Mouse (Mus musculus): ENCODE data around the gene Olfr324.

Gene Olfr324

DNA sequence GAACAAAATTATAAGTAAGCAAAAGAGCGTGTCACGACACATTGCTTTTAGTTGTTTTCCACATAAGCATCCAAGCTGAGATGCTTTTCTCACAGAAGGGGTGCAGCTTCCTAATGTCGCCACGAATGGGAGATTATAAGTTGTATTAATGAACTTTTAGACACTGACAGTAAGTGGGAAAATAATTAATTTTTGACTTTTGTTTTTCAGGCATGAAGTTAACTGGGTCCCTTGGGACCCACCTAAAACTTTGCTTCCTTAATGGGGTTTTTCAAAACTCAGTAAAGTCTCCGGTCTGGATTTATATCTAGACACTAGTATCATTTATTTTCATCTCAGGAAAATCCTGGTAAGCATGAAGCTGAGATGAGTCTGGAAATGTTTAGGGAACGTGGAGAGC, at the start of gene Olfr324:
Gene Olfr324 (plus strand): TSS at position 301 of the 400 bp plus-strand sequence.
- DNase-seq, result no peak

DNA sequence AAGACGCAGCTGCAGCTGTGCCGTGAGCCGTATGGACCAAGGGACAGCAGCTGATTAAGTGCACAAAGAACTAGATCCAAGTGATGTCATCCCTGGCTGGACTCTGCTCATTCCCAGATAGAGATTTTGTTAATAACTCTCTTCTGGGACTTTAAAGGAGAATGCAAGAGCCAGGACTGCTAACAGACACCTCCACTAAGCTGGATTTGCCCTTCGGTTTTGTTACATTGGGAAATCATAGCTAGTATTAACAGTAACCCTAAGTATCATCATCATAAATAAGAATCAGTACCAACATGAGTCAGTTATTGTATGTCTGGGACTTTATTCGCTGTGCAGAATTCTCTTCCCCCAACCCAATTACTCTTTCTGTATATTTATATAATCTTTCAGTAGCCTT, 48.6 kb upstream of the Olfr324 start, which contains the start of gene Olfr329-ps:
Gene Olfr329-ps (minus strand): TSS at position 101 of the 400 bp plus-strand sequence.
- DNase-seq, result no peak

GRCm38 (mm10) chr11:58555536-58555935, 39.4 kb upstream of the Olfr324 start, which contains the start of gene Olfr328:
Gene Olfr328 (minus strand): TSS chr11:58555636.
- no peak for DNase-seq

GRCm38 (mm10) chr11:58570405-58570804, 24.5 kb upstream of the Olfr324 start, which contains the start of gene Olfr224:
Gene Olfr224 (minus strand): TSS chr11:58570553.
- no peak for DNase-seq

DNA sequence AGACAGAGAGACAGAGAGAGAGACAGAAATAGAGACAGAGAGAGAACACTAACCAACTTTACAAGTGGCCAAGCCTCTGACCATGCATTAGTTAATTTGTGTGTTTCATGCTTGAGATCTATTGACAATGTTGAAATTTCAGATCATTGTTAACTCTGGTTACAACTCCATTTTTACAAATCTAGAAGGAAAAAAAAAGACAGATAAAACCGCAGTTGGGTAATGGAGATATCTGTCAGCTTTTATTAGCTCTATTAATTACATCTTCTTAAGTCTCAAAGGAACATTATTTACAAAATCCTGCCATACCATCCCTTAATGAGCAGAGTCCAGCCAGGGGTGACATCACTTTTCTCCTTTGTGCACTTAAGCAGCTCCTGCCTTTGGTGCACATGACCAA, 17.5 kb upstream of the Olfr324 start, which contains the start of gene Olfr325:
Gene Olfr325 (plus strand): TSS at position 301 of the 400 bp plus-strand sequence.
- no peak for DNase-seq

DNA sequence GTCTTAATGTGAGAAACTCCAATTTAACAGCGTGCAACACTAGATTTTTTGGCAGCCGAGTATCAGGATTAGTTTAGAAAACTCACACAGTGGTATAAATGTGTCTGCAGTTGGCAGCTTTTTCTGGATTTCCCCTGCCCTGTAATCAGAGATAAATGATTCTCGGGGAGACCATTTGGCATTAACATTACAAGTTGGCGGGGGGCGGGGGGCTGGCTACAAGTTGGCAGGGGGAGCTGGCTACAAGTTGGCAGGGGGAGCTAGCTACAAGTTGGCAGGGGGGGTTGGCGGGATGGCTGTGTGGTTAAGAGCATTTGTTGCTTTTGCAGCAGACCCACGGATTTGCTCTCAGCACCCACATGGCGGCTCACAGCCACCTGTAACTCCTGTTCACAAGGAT, 16.3 kb upstream of the Olfr324 start:
- no peak for DNase-seq

GRCm38 (mm10) chr11:58587898-58588348, 7.0 kb upstream of the Olfr324 start:
- DNase-seq, result peak in 1 of 2 experiments; percentile 37

DNA sequence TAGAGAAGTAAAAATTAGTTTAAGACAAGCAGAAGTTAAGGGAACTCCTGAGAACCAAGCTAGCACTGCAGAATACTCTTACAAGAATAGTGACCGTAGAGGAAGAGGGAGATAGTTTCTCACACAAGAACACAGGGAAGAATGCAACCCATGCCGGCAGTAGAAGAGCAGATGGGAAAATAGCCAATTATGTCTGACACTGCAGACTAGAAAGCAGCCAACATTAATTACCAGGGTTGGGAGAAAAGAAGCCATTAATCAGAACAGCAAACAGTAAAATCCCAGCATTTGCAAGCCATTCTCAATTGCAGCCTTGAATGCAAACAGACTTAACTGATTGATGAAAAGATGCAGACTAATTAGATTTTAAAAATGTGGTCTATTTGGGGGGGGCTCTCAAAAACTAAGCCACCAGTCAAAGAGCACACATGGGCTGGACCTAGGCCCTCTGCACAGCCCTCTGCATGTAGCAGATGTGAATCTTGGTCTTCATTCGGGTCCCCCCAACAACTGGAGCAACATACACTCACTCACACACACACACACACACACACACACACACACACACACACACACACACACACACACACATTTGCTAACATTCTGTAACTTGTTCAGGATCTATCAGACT, 6.2 kb upstream of the Olfr324 start:
- no peak for DNase-seq

- DNase-seq, result no peak
Observed at GRCm38 (mm10) chr11:58597837-58598236, 2.9 kb downstream of the Olfr324 start.

DNA sequence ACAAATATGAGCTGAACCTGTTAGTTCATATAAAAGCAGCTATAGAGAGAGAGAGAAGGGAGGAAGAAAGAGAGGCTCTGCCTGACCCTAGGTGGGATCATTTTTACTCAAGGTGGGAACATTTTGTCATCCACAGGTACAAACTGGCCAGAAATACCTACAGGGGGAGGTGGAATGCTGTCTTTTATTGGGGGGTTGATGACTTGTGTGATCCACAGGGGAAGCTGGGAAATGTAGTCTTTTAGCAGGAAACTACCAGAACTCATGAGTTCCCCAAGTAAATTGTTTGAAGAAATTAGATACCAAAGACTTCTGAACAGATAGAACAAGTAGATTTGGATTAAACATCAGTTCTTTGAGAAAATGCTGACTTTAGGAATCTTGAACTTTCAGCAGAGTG, 7.1 kb downstream of the Olfr324 start:
- no peak for DNase-seq

GRCm38 (mm10) chr11:58602800-58603560, 8.1 kb downstream of the Olfr324 start:
- DNase-seq, result no peak

DNA sequence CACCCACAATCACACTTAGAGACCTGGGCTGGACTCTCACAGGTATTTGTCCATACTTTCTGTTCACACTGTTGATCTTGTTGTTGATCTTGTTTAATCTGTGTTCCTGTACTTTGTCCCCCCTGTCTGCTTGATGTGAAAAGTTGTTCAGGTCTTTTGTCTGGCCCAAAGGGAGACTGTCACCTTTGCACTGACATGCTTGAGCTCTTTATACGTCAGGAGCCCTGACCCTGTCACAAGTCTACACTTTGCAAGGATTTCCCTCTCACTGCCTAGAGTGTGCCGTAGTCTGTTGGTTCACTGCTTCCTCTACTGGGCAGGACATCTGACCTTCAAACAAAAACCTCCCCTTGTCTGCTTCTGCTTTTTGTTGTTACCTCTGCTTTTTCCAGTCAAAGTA, 9.8 kb downstream of the Olfr324 start:
- DNase-seq, result no peak

DNA sequence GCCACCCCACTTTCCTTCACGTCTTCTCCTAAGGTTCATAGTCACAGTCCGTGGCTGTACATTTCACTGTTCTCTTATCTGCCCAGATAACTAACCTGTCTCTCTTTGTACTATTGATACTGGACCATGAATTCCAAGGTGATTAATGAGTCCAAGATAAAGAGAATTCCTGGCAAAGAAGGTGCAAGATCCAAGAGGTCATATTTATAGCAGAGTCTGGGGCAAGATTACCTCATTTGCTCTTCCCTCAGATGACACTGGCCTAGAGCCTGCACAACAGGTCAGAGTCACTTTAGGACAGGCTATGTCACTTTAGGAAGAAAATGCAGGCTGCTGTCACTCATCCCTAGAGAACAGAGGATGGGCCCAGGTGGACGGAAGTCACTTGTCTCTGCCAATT, 10.3 kb downstream of the Olfr324 start:
- DNase-seq, result no peak

- no peak for DNase-seq
Observed at GRCm38 (mm10) chr11:58606177-58606919, 11.4 kb downstream of the Olfr324 start.

- peak in 1 of 2 experiments; percentile 5 for DNase-seq
Observed at GRCm38 (mm10) chr11:58607030-58607429, 12.1 kb downstream of the Olfr324 start.

- no peak for DNase-seq
Observed at GRCm38 (mm10) chr11:58613359-58613758, 18.4 kb downstream of the Olfr324 start.

DNA sequence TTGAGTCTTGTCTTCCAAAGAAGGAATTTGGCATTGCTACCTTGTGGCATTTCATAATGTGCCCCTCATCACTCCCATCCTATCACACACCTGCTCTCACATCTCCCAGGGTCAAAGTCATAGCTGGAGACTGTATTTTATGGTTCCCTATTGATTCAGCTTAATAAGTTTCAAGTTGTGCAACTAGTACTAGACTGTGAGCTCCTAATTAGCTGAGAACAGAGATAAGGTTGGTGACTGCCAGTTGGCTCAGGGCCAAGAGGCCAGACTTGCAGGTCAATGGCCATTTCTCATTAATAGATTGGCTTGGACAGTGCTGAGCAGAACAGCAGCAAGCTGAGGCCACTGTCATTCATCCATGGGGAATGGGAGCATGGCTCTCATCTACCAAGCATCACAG, 19.6 kb downstream of the Olfr324 start:
- DNase-seq, result peak; percentile 5 to 31

GRCm38 (mm10) chr11:58615975-58616374, 21.1 kb downstream of the Olfr324 start, which contains the start of gene 2210407C18Rik:
Gene 2210407C18Rik (minus strand): TSS chr11:58616075.
- DNase-seq, result no peak

- DNase-seq, result no peak
Observed at GRCm38 (mm10) chr11:58618369-58618768, 23.5 kb downstream of the Olfr324 start.

DNA sequence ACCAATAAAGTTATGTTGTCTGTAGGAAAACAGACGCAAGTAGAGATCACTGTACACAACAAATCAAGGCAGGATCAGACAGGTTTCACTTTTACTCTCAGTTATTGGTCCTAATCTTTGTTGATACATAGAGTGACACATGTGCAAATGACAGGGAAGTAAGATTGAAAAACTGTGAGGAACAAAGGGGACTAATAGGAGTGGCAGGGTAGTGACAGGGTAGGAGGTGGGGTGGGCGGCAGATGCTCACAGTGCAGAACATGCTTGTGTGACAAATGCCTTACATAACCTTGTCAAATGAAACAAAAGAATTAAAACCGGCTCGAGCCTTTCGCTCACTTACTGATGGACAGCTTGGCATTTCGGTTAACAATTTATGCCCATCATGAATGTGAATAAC, 23.9 kb downstream of the Olfr324 start:
- DNase-seq, result no peak

- no peak for DNase-seq
Observed at GRCm38 (mm10) chr11:58626146-58626545, 31.2 kb downstream of the Olfr324 start.

- DNase-seq, result no peak
Observed at GRCm38 (mm10) chr11:58630401-58630800, 35.5 kb downstream of the Olfr324 start, which contains the start of gene Olfr323. Gene Olfr323 (minus strand): TSS chr11:58630501.

DNA sequence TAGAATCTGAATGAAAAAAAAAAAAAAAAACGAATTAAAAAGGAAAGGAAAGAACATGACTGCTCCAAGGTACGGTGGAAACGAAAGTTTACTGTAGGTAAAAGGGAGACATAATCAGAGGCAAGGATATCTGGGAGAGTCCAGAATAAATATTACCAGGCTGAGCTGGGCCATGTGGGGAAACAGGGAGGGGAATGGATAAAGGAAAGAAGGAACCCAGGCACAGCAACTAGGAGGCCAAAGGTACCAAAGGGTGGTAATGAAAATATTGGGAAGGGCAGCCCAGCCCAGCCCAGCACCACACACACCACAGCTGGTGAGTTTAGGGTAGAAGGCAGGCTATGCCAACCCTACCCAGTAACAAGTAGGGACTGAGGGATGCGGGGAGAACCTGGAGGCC, 40.0 kb downstream of the Olfr324 start:
- DNase-seq, result no peak

Measured in kidney, adult 8-10 months (tissue).